Mouse (Mus musculus): ENCODE data around the gene Fam117a. TPM values are rescaled to one million over a fixed set of nuclear protein-coding genes. Genes with fewer than 3 reads are reported as not detected.
A peak's percentile ranks its signal among the peaks of the same experiment; 100 is the strongest.
"Not testable (repeated sequence)": the region's sequence is repeated elsewhere in the genome, so short reads cannot be mapped to it uniquely, and the experiment has no call there.

Fam117a gene
- polyA plus RNA-seq, 1 experiment from 2014 or later, result 16.8 TPM

DNA sequence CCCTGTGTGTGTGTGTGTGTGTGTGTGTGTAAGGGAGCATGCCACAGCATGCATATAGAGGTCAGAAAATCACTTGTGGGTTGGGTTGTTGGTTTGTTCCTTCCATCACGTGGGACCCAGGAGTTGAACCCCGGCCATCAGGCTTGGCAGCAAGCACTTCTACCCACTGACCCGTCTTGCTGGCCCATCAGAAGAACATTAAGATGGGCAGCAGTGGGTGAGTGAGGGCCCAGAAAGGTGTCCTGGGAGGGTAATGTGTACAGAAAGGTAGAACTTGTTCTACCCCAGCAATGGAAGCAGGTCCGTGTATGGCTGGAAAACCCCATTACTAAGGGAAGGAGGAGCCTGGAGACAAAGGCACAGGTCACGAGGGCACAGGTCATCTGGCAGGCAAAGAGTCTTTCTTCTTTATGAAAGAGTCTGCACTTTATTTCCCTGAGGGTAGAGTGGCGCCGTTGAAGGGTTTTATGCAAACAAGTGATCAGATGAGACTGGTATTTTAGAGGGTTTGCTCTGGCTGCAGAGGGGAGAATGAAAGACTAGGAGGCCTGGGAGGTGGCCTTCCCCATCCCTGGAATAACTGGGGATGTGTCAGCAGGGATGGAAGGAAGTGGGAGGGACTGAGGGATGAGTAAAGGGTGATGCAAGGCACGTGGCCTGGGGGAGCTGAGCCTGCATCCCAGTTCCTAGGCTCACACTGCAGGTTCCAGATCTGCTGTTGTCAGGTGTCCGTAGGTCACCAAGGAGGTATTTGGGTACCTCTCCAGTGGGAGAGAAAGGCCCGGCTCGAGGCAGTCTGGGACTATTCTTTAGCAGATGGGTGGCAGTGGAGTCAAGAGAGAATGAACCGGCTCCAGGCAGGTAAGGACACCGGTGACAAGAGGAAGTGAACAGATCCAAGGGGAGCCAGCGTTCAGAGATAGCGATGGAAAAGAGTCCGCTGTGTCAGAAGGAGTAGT, 66.8 kb downstream of the Fam117a start:
- Histone ChIP-seq H3K4me1 (ENCODE audit: control insufficient read depth, insufficient read depth, low read length) (peaks cover 4% of the 10 kb centered on the region; the same call in 1 of the 2 replicates), H3K9me3 (ENCODE audit: control insufficient read depth, low read length) (no peaks in the 10 kb centered on the region), H3K9ac (ENCODE audit: low read length) (no peak overlapping the region), H3K36me3 (ENCODE audit: control insufficient read depth, insufficient read depth, low read length) (no peaks in the 10 kb centered on the region), H3K4me2 (ENCODE audit: low read depth, severe bottlenecking) (no peak overlapping the region), H3K4me3 (ENCODE audit: low read depth, low read length) (no peak overlapping the region), H3K27ac (replicated peaks; ENCODE audit: low read depth, low read length) (no peak overlapping the region), H3K27me3 (ENCODE audit: control insufficient read depth, insufficient read depth, low read length) (no peaks in the 10 kb centered on the region)
- no peak for ATAC-seq (ENCODE audit: insufficient number of reproducible peaks, low FRiP score, low TSS enrichment, low read depth)
- no peak for DNase-seq (ENCODE audit: low spot score)
- 71% methylated on average over 16 of the region's 16 CpGs for WGBS

DNA sequence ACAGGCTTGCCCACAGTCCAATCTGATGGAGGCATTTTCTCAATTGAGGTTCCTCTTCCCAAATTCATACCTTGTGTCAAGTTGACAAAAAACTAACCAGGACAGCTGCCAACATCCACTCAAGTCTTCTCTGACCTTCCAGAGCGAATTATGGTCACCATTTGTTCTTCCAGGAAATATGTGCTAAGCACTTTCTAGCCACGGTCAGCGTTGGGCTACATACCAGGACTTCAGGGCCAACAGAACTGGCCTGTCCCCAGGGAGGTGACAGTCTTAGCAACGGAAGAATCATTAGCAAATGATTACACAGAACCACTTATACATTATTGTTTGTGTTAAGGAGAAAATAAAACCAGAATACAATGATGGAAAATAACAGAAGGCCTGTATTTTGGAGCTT, 69.0 kb downstream of the Fam117a start:
- no peaks in the 10 kb centered on the region for H3K9me3 ChIP-seq (ENCODE audit: control insufficient read depth, low read length)
- H3K36me3 ChIP-seq (ENCODE audit: control insufficient read depth, insufficient read depth, low read length), result no peaks in the 10 kb centered on the region
- no peak overlapping the region for H3K27ac ChIP-seq (replicated peaks; ENCODE audit: low read depth, low read length)
- no peak overlapping the region for H3K9ac ChIP-seq (ENCODE audit: low read length)
- 85% methylated on average over 4 of the region's 4 CpGs for WGBS
- peaks cover 4% of the 10 kb centered on the region; the same call in 1 of the 2 replicates for H3K4me1 ChIP-seq (ENCODE audit: control insufficient read depth, insufficient read depth, low read length)
- no peak overlapping the region for H3K4me2 ChIP-seq (ENCODE audit: low read depth, severe bottlenecking)
- H3K4me3 ChIP-seq (ENCODE audit: low read depth, low read length), result no peak overlapping the region
- H3K27me3 ChIP-seq (ENCODE audit: control insufficient read depth, insufficient read depth, low read length), result no peaks in the 10 kb centered on the region
- no peak for DNase-seq (ENCODE audit: low spot score)
- ATAC-seq (ENCODE audit: insufficient number of reproducible peaks, low FRiP score, low TSS enrichment, low read depth), result no peak

DNA sequence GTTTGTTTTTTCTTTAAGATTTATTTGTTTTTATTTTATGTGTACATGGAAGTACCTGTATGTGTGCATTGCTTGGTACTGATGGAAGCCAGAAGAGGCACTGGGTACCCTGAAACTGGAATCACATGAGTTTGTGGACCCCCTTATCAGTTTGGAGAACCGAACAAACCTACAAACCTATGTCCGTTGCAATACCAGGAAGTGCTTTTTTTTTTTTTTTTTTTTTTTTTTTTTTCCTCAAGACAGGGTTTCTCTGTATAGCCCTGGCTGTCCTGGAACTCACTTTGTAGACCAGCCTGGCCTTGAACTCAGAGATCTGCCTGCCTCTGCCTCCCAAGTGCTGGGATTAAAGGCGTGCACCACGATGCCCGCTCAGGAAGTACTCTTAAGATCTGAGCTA, 69.6 kb downstream of the Fam117a start:
- not testable (repeated sequence) for H3K36me3 ChIP-seq (ENCODE audit: control insufficient read depth, insufficient read depth, low read length); ATAC-seq (ENCODE audit: insufficient number of reproducible peaks, low FRiP score, low TSS enrichment, low read depth); H3K4me3 ChIP-seq (ENCODE audit: low read depth, low read length); H3K9ac ChIP-seq (ENCODE audit: low read length); H3K27ac ChIP-seq (replicated peaks; ENCODE audit: low read depth, low read length); H3K4me1 ChIP-seq (ENCODE audit: control insufficient read depth, insufficient read depth, low read length); H3K4me2 ChIP-seq (ENCODE audit: low read depth, severe bottlenecking); H3K27me3 ChIP-seq (ENCODE audit: control insufficient read depth, insufficient read depth, low read length); DNase-seq (ENCODE audit: low spot score); H3K9me3 ChIP-seq (ENCODE audit: control insufficient read depth, low read length)
- WGBS, result 97% methylated on average over 5 of the region's 5 CpGs

- Histone ChIP-seq H3K27ac (replicated peaks; ENCODE audit: low read depth, low read length) (no peak overlapping the region), H3K9ac (ENCODE audit: low read length) (no peak overlapping the region), H3K27me3 (ENCODE audit: control insufficient read depth, insufficient read depth, low read length) (no peaks in the 10 kb centered on the region), H3K9me3 (ENCODE audit: control insufficient read depth, low read length) (no peaks in the 10 kb centered on the region), H3K36me3 (ENCODE audit: control insufficient read depth, insufficient read depth, low read length) (no peaks in the 10 kb centered on the region), H3K4me3 (ENCODE audit: low read depth, low read length) (no peak overlapping the region), H3K4me2 (ENCODE audit: low read depth, severe bottlenecking) (no peak overlapping the region), H3K4me1 (ENCODE audit: control insufficient read depth, insufficient read depth, low read length) (no peaks in the 10 kb centered on the region)
- ATAC-seq (ENCODE audit: insufficient number of reproducible peaks, low FRiP score, low TSS enrichment, low read depth) (no peak), DNase-seq (ENCODE audit: low spot score) (no peak)
- 90% methylated on average over 10 of the region's 10 CpGs for WGBS
Measured at GRCm38 (mm10) chr11:95409450-95410112, 72.8 kb downstream of the Fam117a start.

DNA sequence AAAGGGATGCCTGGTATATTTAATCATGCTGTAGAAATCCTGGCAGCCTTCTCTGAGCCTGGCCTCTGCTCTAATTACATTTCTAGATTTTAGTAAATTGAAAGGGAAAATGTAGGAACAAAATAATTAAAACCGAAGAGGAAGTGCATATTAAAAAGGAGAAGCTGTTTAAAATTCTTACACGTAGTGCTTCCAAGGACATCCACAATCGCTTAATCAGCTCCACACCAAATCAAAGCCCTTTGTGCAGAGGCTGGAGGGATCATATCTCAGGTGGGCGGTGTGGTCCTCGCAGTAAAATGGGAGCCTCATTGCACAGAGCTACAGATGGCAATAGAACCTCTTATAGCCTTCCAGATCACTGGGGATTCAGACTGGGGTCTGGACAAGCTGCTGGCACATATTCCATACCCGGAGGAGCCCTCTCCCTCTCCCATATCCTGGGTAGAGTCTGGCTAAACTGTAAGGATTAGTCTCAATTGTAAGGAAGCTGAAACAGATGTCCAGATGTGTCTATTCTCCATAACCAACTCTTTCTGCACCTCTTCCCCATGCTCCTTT, 74.7 kb downstream of the Fam117a start:
- Histone ChIP-seq H3K27me3 (ENCODE audit: control insufficient read depth, insufficient read depth, low read length) (no peaks in the 10 kb centered on the region), H3K27ac (replicated peaks; ENCODE audit: low read depth, low read length) (no peak overlapping the region), H3K9me3 (ENCODE audit: control insufficient read depth, low read length) (no peaks in the 10 kb centered on the region), H3K4me1 (ENCODE audit: control insufficient read depth, insufficient read depth, low read length) (peaks cover 10% of the 10 kb centered on the region), H3K4me3 (ENCODE audit: low read depth, low read length) (no peak overlapping the region), H3K4me2 (ENCODE audit: low read depth, severe bottlenecking) (no peak overlapping the region), H3K36me3 (ENCODE audit: control insufficient read depth, insufficient read depth, low read length) (no peaks in the 10 kb centered on the region), H3K9ac (ENCODE audit: low read length) (no peak overlapping the region)
- ATAC-seq (ENCODE audit: insufficient number of reproducible peaks, low FRiP score, low TSS enrichment, low read depth), result no peak
- DNase-seq (ENCODE audit: low spot score), result no peak
- 69% methylated on average over 6 of the region's 6 CpGs for WGBS

- Histone ChIP-seq H3K4me1 (ENCODE audit: control insufficient read depth, insufficient read depth, low read length) (peaks cover 10% of the 10 kb centered on the region), H3K27ac (replicated peaks; ENCODE audit: low read depth, low read length) (no peak overlapping the region), H3K9ac (ENCODE audit: low read length) (no peak overlapping the region), H3K9me3 (ENCODE audit: control insufficient read depth, low read length) (no peaks in the 10 kb centered on the region), H3K27me3 (ENCODE audit: control insufficient read depth, insufficient read depth, low read length) (no peaks in the 10 kb centered on the region), H3K4me3 (ENCODE audit: low read depth, low read length) (no peak overlapping the region), H3K4me2 (ENCODE audit: low read depth, severe bottlenecking) (no peak overlapping the region), H3K36me3 (ENCODE audit: control insufficient read depth, insufficient read depth, low read length) (no peaks in the 10 kb centered on the region)
- no peak for ATAC-seq (ENCODE audit: insufficient number of reproducible peaks, low FRiP score, low TSS enrichment, low read depth)
- no peak for DNase-seq (ENCODE audit: low spot score)
- WGBS, result 94% methylated on average over 3 of the region's 3 CpGs
Measured at GRCm38 (mm10) chr11:95412615-95413014, 75.8 kb downstream of the Fam117a start.

DNA sequence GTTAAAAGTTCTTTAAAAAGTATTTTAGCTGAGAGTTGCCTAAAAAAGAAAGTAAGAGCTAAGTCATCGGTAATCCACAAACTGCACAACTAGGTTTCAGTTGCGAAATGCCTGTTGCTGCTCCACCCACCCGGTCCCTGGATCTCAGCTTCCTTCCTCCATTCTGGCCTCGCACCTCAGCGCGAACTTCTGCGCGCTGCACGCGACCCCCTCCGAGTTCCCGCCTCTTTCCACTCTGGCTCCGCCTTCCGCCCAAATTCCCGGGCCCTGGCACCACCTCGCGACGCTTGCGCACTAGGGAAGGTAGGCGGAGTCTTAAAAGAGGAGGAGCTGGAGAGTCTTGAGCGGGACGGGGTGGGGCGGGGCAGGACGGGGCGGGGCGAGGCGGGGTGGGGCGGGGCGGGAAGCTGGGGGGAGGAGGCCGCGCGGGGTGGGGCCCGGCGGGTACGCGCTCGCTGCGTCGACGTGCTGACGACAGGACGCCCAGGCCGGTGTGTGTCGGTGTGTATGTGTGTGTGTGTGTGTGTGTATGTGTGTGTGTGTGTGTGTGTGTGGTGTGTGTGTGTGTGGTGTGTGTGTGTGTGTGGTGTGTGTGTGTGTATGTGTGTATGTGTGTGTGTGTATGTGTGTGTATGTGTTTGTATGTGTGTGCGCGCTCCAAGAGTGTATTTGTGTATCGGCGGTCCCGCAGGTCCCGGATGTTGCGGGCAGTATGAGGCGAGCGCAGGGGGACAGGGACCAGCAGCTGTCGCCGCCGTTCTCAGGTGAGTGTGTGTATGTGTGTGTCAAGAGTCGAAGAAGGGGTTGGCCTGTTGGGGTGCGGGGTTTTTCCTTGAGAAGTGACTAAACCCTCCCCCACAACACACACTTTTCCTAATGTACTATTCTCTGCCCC, 77.1 kb downstream of the Fam117a start, which contains the start of gene Spop:
TSS of gene Spop (plus strand) at position 440 of the 895 bp plus-strand sequence.
- DNase-seq (ENCODE audit: low spot score), result peak; percentile 93
- Histone ChIP-seq H3K36me3 (ENCODE audit: control insufficient read depth, insufficient read depth, low read length) (no peaks in the 10 kb centered on the region), H3K9me3 (ENCODE audit: control insufficient read depth, low read length) (no peaks in the 10 kb centered on the region), H3K27ac (replicated peaks; ENCODE audit: low read depth, low read length) (peak within 1 kb of the TSS; percentile 78), H3K9ac (ENCODE audit: low read length) (peak within 1 kb of the TSS; percentile 72), H3K4me1 (ENCODE audit: control insufficient read depth, insufficient read depth, low read length) (peaks cover 10% of the 10 kb centered on the region), H3K4me2 (ENCODE audit: low read depth, severe bottlenecking) (peak within 1 kb of the TSS; percentile 69), H3K4me3 (ENCODE audit: low read depth, low read length) (peak within 1 kb of the TSS; percentile 48), H3K27me3 (ENCODE audit: control insufficient read depth, insufficient read depth, low read length) (no peaks in the 10 kb centered on the region)
- ATAC-seq (ENCODE audit: insufficient number of reproducible peaks, low FRiP score, low TSS enrichment, low read depth), result peak; percentile 83
- 2% methylated on average over 51 of the region's 58 CpGs for WGBS
